Mouse (Mus musculus): Measurements from ENCODE around the gene Vamp9. TPM values are rescaled to one million over a fixed set of nuclear protein-coding genes. Genes with fewer than 3 reads are reported as not detected.

Vamp9 gene
- 0.37 TPM for polyA plus RNA-seq (2017; shearing (Covaris generic))

GRCm38 (mm10) chr5:99906181-99906956, at the start of gene Vamp9:
Gene Vamp9, plus strand, starts transcription at chr5:99906254.

DNA sequence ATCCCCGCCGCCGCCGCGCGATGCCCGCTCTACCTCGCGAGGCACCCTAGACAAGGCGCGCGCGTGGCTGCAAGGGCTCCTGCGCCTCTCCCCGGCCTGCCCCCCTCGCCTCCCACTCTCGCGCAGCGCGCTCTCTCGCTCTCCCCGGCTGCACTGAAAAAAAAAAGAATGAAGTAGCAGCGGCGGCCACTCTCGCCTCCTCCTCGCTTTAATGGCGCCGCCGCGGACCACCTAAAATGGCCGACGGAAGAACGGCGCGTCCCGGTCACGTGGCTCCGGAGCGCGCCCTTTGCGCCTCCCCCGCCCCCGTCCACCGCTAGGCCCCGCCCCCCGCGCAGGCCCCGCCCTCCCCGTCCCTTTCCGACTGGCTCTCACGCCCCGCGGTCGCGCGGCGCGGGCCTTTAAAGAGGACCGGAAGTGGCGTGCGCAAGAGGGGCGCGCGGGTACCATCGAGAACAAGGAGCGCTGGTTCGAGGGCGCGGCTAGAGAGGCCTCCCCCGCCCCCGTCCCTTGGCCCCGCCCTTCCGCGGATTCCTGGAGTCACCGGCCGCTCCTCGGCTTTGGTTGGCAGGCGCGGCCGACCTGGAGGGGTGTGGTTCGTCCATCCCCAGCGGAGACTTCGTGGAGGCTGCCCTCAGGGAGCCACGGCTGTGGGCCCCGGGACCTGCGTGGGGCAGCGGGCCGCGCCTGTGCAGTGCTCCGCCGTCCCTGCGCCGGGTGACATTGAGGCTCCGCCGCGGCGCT, 72.8 kb downstream of the Vamp9 start, which contains the start of the genes Hnrnpd and 4930524J08Rik:
Gene Hnrnpd (minus strand): TSS at position 240 of the 744 bp plus-strand sequence.
Gene 4930524J08Rik (plus strand): TSS at position 363 of the 744 bp plus-strand sequence.

Other genes starting within 250 kb of the Vamp9 start
- 6.9 TPM for gene Rasgef1b, start 177.2 kb upstream of the Vamp9 start, polyA plus RNA-seq (2017; shearing (Covaris generic))
- gene Hnrnpd, start 72.7 kb downstream of the Vamp9 start, polyA plus RNA-seq (2017; shearing (Covaris generic)): 466 TPM
- gene 4930524J08Rik, start 72.8 kb downstream of the Vamp9 start, polyA plus RNA-seq (2017; shearing (Covaris generic)): 0.51 TPM
- 168 TPM for gene Hnrnpdl, start 133.4 kb downstream of the Vamp9 start, polyA plus RNA-seq (2017; shearing (Covaris generic))
- gene Enoph1, start 133.7 kb downstream of the Vamp9 start, polyA plus RNA-seq (2017; shearing (Covaris generic)): 31.3 TPM